Mouse (Mus musculus) MEL (cell line): ENCODE measurements around the gene Nme7. TPM values are rescaled to one million over a fixed set of nuclear protein-coding genes. Genes with fewer than 3 reads are reported as not detected.

Source experiments
- DNase-seq: peaks from one replicate; pipeline ENCODE4 v3.0.0; 2011; ENCODE audit warnings: low read depth, low spot score
- H3K27ac ChIP-seq: 2 replicates; pipeline ENCODE4 v1.5.1; 2012; ENCODE audit warnings: low read depth, mild to moderate bottlenecking, control low read depth, low read length, moderate library complexity; ENCODE audit not compliant: control insufficient read depth
- H3K27me3 ChIP-seq, 2 experiments: fragments of 150-350 bp in 1 of 2; sonication (generic) in 1 of 2; 2 replicates each; pipeline ENCODE4 v1.6.1; 2012; ENCODE audit warnings: low read length in 2 of 2, mild to moderate bottlenecking in 2 of 2, improper control_type of control experiment in 1 of 2, moderate library complexity in 1 of 2; ENCODE audit not compliant: insufficient read depth in 2 of 2, control insufficient read depth in 1 of 2
- H3K36me3 ChIP-seq, 2 experiments: 2 replicates each; pipeline ENCODE4 v1.6.1; 2012 to 2014; ENCODE audit warnings: low read length in 2 of 2, improper control_type of control experiment in 1 of 2, inconsistent platforms in 1 of 2, mild to moderate bottlenecking in 1 of 2; ENCODE audit not compliant: insufficient read depth in 2 of 2, control insufficient read depth in 1 of 2
- H3K4me1 ChIP-seq, 2 experiments: fragments of 150-350 bp in 1 of 2; sonication (generic) in 1 of 2; 2 replicates each; pipeline ENCODE4 v1.6.1; 2012; ENCODE audit warnings: low read length in 2 of 2, improper control_type of control experiment in 1 of 2, mild to moderate bottlenecking in 1 of 2; ENCODE audit not compliant: insufficient read depth in 2 of 2, control insufficient read depth in 1 of 2
- H3K4me3 ChIP-seq, 2 experiments: fragments of 150-350 bp in 1 of 2; sonication (generic) in 1 of 2; 2 replicates each; pipeline ENCODE4 v1.5.1; 2012; ENCODE audit warnings: low read depth in 2 of 2, low read length in 2 of 2, mild to moderate bottlenecking in 2 of 2, moderate library complexity in 2 of 2, control low read depth in 1 of 2, improper control_type of control experiment in 1 of 2; ENCODE audit not compliant: control insufficient read depth in 1 of 2, insufficient read depth in 1 of 2
- H3K79me2 ChIP-seq: 2 replicates; pipeline ENCODE4 v1.6.1; 2012; ENCODE audit warnings: mild to moderate bottlenecking, low read length, moderate library complexity; ENCODE audit not compliant: control insufficient read depth, poor library complexity, insufficient read depth
- H3K9ac ChIP-seq: 2 replicates; pipeline ENCODE4 v1.6.1; 2012; ENCODE audit warnings: low read depth, mild to moderate bottlenecking, control low read depth, low read length, moderate library complexity; ENCODE audit not compliant: control insufficient read depth, poor library complexity, severe bottlenecking
- H3K9me3 ChIP-seq: fragments of 150-350 bp; sonication (generic); replicated peaks from 2 replicates; pipeline ENCODE4 v1.6.1; 2012; ENCODE audit warnings: mild to moderate bottlenecking, low read length, improper control_type of control experiment, moderate library complexity; ENCODE audit not compliant: insufficient read depth
- BHLHE40 ChIP-seq: IDR thresholded peaks from 2 replicates; pipeline ENCODE4 v1.6.1; 2012; ENCODE audit warnings: low read depth, mild to moderate bottlenecking, inconsistent platforms, low read length, improper control_type of control experiment, borderline replicate concordance
- CHD1 ChIP-seq: IDR thresholded peaks from 2 replicates; pipeline ENCODE4 v1.6.1; 2012; ENCODE audit warnings: low read depth, mild to moderate bottlenecking, inconsistent platforms, low read length, improper control_type of control experiment
- CHD2 ChIP-seq: IDR thresholded peaks from 2 replicates; pipeline ENCODE4 v1.6.1; 2011; ENCODE audit warnings: low read length, improper control_type of control experiment
- CTCF ChIP-seq, 3 experiments: IDR thresholded peaks in 2 of 3; conservative IDR thresholded peaks in 1 of 3; 2 replicates each; pipeline ENCODE4 v1.5.1; 2011 to 2012; ENCODE audit warnings: low read length in 3 of 3, low read depth in 2 of 3, mild to moderate bottlenecking in 2 of 3, improper control_type of control experiment in 1 of 3, inconsistent platforms in 1 of 3, mixed read lengths in 1 of 3, moderate library complexity in 1 of 3; ENCODE audit not compliant: control insufficient read depth in 1 of 3, insufficient read depth in 1 of 3, poor library complexity in 1 of 3, severe bottlenecking in 1 of 3
- ETS1 ChIP-seq: IDR thresholded peaks from 2 replicates; pipeline ENCODE4 v1.6.1; 2012; ENCODE audit warnings: low read depth, mild to moderate bottlenecking, inconsistent platforms, low read length, improper control_type of control experiment, moderate library complexity
- GABPA ChIP-seq: IDR thresholded peaks from 2 replicates; pipeline ENCODE4 v1.6.1; 2012; ENCODE audit warnings: low read depth, mild to moderate bottlenecking, inconsistent platforms, low read length, improper control_type of control experiment, moderate library complexity
- JUND ChIP-seq: IDR thresholded peaks from 2 replicates; pipeline ENCODE4 v1.6.1; 2011; ENCODE audit warnings: low read depth, mild to moderate bottlenecking, improper control_type of control experiment, low read length
- MAX ChIP-seq: IDR thresholded peaks from 2 replicates; pipeline ENCODE4 v1.6.1; 2011; ENCODE audit warnings: low read length, improper control_type of control experiment
- MAZ ChIP-seq: IDR thresholded peaks from 2 replicates; pipeline ENCODE4 v1.6.1; 2012; ENCODE audit warnings: low read depth, mild to moderate bottlenecking, inconsistent platforms, low read length, improper control_type of control experiment
- MXI1 ChIP-seq: IDR thresholded peaks from 2 replicates; pipeline ENCODE4 v1.6.1; 2011; ENCODE audit warnings: mild to moderate bottlenecking, low read depth, low read length, improper control_type of control experiment
- MYB ChIP-seq: IDR thresholded peaks from 2 replicates; pipeline ENCODE4 v1.6.1; 2011; ENCODE audit warnings: mild to moderate bottlenecking, low read depth, low read length, improper control_type of control experiment
- MYC ChIP-seq: IDR thresholded peaks from 2 replicates; pipeline ENCODE4 v1.6.1; 2011; ENCODE audit warnings: low read depth, mild to moderate bottlenecking, low read length, improper control_type of control experiment, moderate library complexity
- NELFE ChIP-seq: IDR thresholded peaks from 2 replicates; pipeline ENCODE4 v1.6.1; 2011; ENCODE audit warnings: low read depth, low read length, improper control_type of control experiment
- POLR2A ChIP-seq, 2 experiments: IDR thresholded peaks; 2 replicates each; pipeline ENCODE4 v1.6.1; 2011 to 2012; ENCODE audit warnings: low read length in 2 of 2, mild to moderate bottlenecking in 2 of 2, control low read depth in 1 of 2, improper control_type of control experiment in 1 of 2, low read depth in 1 of 2, moderate library complexity in 1 of 2; ENCODE audit not compliant: control insufficient read depth in 1 of 2, insufficient read depth in 1 of 2, poor library complexity in 1 of 2
- SMC3 ChIP-seq: IDR thresholded peaks from 2 replicates; pipeline ENCODE4 v1.6.1; 2011; ENCODE audit warnings: low read depth, low read length, improper control_type of control experiment
- TCF12 ChIP-seq: IDR thresholded peaks from 2 replicates; pipeline ENCODE4 v1.6.1; 2014; ENCODE audit warnings: low read depth, mild to moderate bottlenecking, inconsistent platforms, low read length, improper control_type of control experiment, moderate library complexity
- USF1 ChIP-seq: IDR thresholded peaks from 2 replicates; pipeline ENCODE4 v1.6.1; 2014; ENCODE audit warnings: low read depth, mild to moderate bottlenecking, inconsistent platforms, low read length, improper control_type of control experiment, moderate library complexity
- USF2 ChIP-seq, 2 experiments: IDR thresholded peaks; 2 replicates each; pipeline ENCODE4 v1.6.1; 2011 to 2012; ENCODE audit warnings: improper control_type of control experiment in 2 of 2, low read length in 2 of 2, borderline replicate concordance in 1 of 2, inconsistent platforms in 1 of 2, low read depth in 1 of 2, mild to moderate bottlenecking in 1 of 2; ENCODE audit not compliant: insufficient read depth in 1 of 2
- ZC3H11A ChIP-seq: IDR thresholded peaks from 2 replicates; pipeline ENCODE4 v1.6.1; 2012; ENCODE audit warnings: low read depth, mild to moderate bottlenecking, inconsistent platforms, low read length, improper control_type of control experiment
- ZNF384 ChIP-seq: IDR thresholded peaks from 2 replicates; pipeline ENCODE4 v1.6.1; 2012; ENCODE audit warnings: low read depth, mild to moderate bottlenecking, inconsistent platforms, low read length, improper control_type of control experiment
- polyA plus RNA-seq, 2 experiments: library from polyadenylated mRNA; stranded (reverse) in 1 of 2; unstranded in 1 of 2; fragments of >175 nt in 1 of 2; fragments of >200 nt in 1 of 2; gene quantifications; 2 replicates each; pipeline versions ENCODE4 v1.2.1 to v1.2.4; 2012; ENCODE audit warnings: low replicate concordance in 2 of 2, low read depth in 1 of 2; ENCODE audit not compliant: insufficient read length in 2 of 2, insufficient read depth in 1 of 2, missing spikeins in 1 of 2
- total RNA-seq: library from RNA; depleted of rRNA; stranded (reverse); fragments of 300-350 nt; gene quantifications from 2 replicates; pipeline ENCODE4 v1.2.3, GENCODE M21; 2012

The Nme7 gene
- total and polyA plus RNA-seq, 3 experiments: 23.2 to 27.6 TPM; not detected in 1

- no peak for DNase-seq
- Histone ChIP-seq H3K27ac (no peak overlapping the region), H3K4me1 (no peaks in the 10 kb centered on the region), H3K4me3 (no peak overlapping the region), H3K9me3 (no peaks in the 10 kb centered on the region), H3K36me3 (no peaks in the 10 kb centered on the region), H3K27me3 (no peaks in the 10 kb centered on the region)
- TF ChIP-seq POLR2A (IDR thresholded peaks at IDR 0.05; ENCODE audit: control insufficient read depth in 1 of 2, insufficient read depth in 1 of 2, low read depth in 1 of 2, low read length in 2 of 2, poor library complexity in 1 of 2) (no peak), USF2 (IDR thresholded peaks at IDR 0.05; ENCODE audit: borderline replicate concordance in 1 of 2, insufficient read depth in 1 of 2, low read depth in 1 of 2, low read length in 2 of 2) (no peak), CHD2 (no peak), ETS1 (no peak), MAX (no peak), NELFE (no peak), ZNF384 (no peak), ZC3H11A (no peak), MYB (no peak), USF1 (no peak), MYC (no peak), MXI1 (no peak), JUND (no peak), GABPA (no peak), CTCF (IDR thresholded peaks at IDR 0.05 in 2 of 3, conservative IDR thresholded peaks at IDR 0.05 in 1 of 3; ENCODE audit: control insufficient read depth in 1 of 3, insufficient read depth in 1 of 3, low read depth in 2 of 3, low read length in 3 of 3, poor library complexity in 1 of 3, severe bottlenecking in 1 of 3) (no peak), MAZ (no peak), CHD1 (no peak), SMC3 (no peak), TCF12 (no peak)
- TF ChIP-seq, all 39 proteins: peak for 0
- Histone ChIP-seq H3K79me2 (no peaks in the 10 kb centered on the region), H3K9ac (no peak overlapping the region)
Measured at GRCm38 (mm10) chr1:164467406-164467805, 163.5 kb downstream of the Nme7 start.

- Histone ChIP-seq H3K79me2 (no peaks in the 10 kb centered on the region), H3K9me3 (no peaks in the 10 kb centered on the region), H3K36me3 (no peaks in the 10 kb centered on the region), H3K4me3 (no peak overlapping the region), H3K9ac (no peak overlapping the region), H3K4me1 (no peaks in the 10 kb centered on the region), H3K27me3 (no peaks in the 10 kb centered on the region), H3K27ac (no peak overlapping the region)
- DNase-seq: no peak
- no peak for TF ChIP-seq BHLHE40
- no peak for TF ChIP-seq MAX
- no peak for TF ChIP-seq MAZ
- no peak for TF ChIP-seq ZNF384
- no peak for TF ChIP-seq CHD2
Measured at GRCm38 (mm10) chr1:164468329-164468728, 164.4 kb downstream of the Nme7 start.
